Mouse (Mus musculus): ENCODE measurements around the gene E2f4.
A peak's percentile ranks its signal among the peaks of the same experiment; 100 is the strongest.

DNA sequence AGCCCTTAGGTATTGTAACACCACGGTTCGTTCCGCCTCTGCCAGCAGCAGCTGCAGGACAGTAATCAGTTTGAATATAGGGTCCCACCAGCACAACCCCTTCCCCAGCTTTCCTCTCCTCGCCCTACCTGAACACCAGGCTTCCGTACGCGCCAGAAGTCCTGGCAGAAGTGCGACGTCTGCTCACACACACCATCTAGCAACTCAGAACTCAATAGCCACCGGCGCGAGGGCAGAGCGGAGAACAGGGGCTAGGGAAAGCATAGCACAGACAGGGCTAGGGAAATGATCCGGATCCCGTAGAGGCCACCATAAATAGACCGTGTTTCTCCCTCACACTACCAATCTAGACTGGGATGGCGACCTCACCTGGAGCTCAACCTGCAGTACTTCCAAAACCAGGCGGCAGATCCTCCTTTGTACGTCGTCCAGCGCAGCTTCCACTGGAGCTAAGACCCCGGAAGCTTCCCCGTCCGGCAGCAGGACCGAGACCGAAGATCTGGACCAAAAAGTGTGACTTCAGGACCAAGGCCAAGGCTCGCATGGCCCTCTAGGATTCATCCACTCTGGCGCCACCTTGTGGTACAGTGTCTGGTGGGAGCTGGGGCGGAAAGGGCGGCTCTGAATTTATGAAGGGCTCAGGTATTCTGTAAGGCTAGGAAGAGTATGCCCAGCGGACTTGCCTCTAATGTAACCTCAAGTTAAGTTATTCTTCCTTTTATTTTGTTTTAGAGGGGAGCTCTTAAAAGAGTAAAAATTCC, 6.7 kb upstream of the E2f4 start:
- peak; percentile 94 for TF ChIP-seq CTCF (IDR thresholded peaks at IDR 0.05; ENCODE audit: insufficient read depth, low read length)
- no peak for TF ChIP-seq POLR2A (IDR thresholded peaks at IDR 0.05; ENCODE audit: borderline replicate concordance, extremely low read depth, low read depth, low read length)
